Mouse (Mus musculus): ENCODE data around the gene Gba. TPM values are rescaled to one million over a fixed set of nuclear protein-coding genes. Genes with fewer than 3 reads are reported as not detected.
"Not testable (repeated sequence)": the region's sequence is repeated elsewhere in the genome, so short reads cannot be mapped to it uniquely, and the experiment has no call there.

The Gba gene
- polyA plus RNA-seq (2012; rRNA removed): 69.2 and 69.8 TPM in 2 replicates

DNA sequence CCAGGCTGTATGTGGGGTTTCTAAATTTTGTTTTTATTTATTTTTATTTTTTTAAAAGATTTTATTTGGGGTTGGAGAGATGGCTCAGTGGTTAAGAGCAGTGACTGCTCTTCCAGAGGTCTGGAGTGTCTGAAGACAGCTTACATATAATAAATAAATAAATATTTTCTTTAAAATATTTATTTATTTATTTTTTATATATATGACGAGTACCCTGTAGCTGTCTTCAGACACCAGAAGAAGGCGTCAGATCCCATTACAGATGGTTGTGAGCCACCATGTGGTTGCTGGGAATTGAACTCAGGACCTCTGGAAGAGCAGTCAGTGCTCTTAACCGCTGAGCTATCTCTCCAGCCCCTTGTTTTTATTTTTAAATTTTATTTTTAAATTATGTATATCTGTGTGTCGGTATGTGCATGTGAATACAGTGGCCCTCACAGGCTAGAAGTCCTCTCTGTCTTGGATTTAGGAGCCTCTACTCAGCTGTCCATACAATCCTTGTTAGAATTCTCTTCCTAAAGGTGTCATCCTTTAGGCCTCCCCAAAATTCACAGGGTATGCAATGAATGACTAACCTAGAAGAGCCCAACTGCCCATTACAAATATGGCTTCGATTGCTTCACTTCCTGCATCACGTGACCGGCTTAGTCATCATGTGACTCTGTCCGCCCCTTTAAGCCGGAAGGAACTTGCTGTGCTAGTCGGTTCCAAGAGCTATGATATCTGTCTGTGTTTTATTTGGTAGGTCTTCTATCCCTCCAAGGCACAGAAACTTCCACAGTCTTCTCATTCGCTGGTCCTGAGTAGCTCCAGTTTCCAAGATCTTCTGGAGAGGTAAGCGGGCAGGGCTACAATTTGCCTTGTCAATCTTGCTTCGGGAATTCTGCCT, at the start of gene Gba:
Gene Gba (plus strand): TSS at position 676 of the 889 bp plus-strand sequence.
- peak; percentile 86 to 89 for DNase-seq
- H3K27me3 ChIP-seq (ENCODE audit: control insufficient read depth, insufficient read depth, low read length): no peaks in the 10 kb centered on the region
- H3K27ac ChIP-seq (ENCODE audit: insufficient read depth, low read length): no peak within 1 kb of the TSS
- H3K4me3 ChIP-seq (replicated peaks; ENCODE audit: insufficient read depth, low read depth, low read length): peak within 1 kb of the TSS; percentile 72
- TF ChIP-seq CTCF (IDR thresholded peaks at IDR 0.05; ENCODE audit: borderline replicate concordance, insufficient read depth, low read depth, low read length) (no peak), POLR2A (IDR thresholded peaks at IDR 0.05; ENCODE audit: borderline replicate concordance, insufficient read depth, low read length) (peak; percentile 50; the same call in 1 of the 2 replicates)
- no peaks in the 10 kb centered on the region; the same call in 1 of the 2 replicates for H3K4me1 ChIP-seq (ENCODE audit: control insufficient read depth, insufficient read depth, low read length)
- 21% methylated on average over 13 of the region's 13 CpGs for WGBS

DNA sequence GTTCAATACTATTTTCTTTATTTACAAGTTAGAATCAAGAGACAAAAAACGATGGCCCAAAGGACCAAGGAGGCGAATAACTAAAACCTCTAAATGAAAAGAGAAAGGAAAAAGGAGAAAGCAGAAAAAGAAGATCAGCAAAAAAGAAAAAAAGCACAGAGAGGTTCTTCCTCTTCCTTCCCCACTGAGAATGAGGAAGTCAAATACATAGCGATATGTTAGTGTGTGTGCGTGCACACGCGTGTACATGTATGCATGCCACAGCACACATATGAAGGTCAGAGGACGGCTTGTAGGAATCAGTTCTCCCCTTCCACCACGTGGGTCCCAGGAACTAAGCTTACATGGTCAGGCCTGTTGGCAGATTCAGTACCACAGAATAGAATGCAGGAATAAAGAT, 45.8 kb upstream of the Gba start:
- WGBS: 90% methylated on average over 8 of the region's 8 CpGs
- peaks cover 5% of the 10 kb centered on the region; the same call in 1 of the 2 replicates for H3K4me1 ChIP-seq (ENCODE audit: control insufficient read depth, insufficient read depth, low read length)
- H3K27me3 ChIP-seq (ENCODE audit: control insufficient read depth, insufficient read depth, low read length): no peaks in the 10 kb centered on the region
- H3K4me3 ChIP-seq (replicated peaks; ENCODE audit: insufficient read depth, low read depth, low read length): no peak overlapping the region
- DNase-seq: no peak
- no peak overlapping the region for H3K27ac ChIP-seq (ENCODE audit: insufficient read depth, low read length)
- TF ChIP-seq CTCF (IDR thresholded peaks at IDR 0.05; ENCODE audit: borderline replicate concordance, insufficient read depth, low read depth, low read length) (no peak), POLR2A (IDR thresholded peaks at IDR 0.05; ENCODE audit: borderline replicate concordance, insufficient read depth, low read length) (no peak)

DNA sequence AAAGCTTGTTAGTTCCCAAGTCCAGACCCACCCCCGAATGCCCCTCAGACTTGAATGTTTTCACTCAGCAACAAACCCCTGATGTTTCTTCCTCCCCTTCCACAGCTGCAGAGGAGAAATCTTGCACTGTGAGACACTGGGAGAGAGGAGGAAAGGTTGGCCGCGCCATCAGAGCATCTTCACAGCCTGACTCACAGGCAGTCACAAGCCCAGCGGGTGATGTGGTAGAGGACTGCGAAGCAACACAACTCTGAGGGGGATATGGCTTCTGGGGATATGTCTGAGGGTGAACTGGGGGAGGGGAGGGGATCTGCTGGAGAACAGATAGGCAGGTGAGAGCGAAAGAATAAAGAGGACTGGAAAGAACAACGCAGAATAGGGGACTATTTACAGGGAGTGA, 44.1 kb upstream of the Gba start:
- DNase-seq: no peak
- Histone ChIP-seq H3K4me1 (ENCODE audit: control insufficient read depth, insufficient read depth, low read length) (peaks cover 6% of the 10 kb centered on the region; the same call in 1 of the 2 replicates), H3K27me3 (ENCODE audit: control insufficient read depth, insufficient read depth, low read length) (no peaks in the 10 kb centered on the region), H3K27ac (ENCODE audit: insufficient read depth, low read length) (no peak overlapping the region), H3K4me3 (replicated peaks; ENCODE audit: insufficient read depth, low read depth, low read length) (peak overlapping the region; percentile 65)
- no peak for TF ChIP-seq CTCF (IDR thresholded peaks at IDR 0.05; ENCODE audit: borderline replicate concordance, insufficient read depth, low read depth, low read length)
- 36% methylated on average over 7 of the region's 7 CpGs for WGBS

DNA sequence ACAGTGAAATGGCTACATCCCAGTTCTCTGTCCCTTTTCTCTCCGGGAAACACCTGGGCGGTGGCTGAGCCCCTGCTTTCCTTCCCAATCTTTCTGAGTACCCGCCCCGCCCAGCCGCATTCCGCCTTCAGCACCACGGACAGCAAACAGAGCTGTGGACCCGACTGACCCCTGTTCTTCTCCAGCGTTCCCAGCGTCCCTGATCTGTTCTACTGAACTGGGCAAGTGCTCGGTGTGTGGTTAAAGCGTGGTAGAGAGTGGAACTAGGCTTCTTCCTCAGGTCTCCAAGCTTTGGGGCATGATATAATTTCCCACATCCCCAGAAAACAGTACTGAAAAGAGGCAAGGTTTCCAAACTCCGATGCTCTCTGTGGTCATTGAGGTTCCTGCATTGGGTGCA, 43.5 kb upstream of the Gba start:
- Histone ChIP-seq H3K4me3 (replicated peaks; ENCODE audit: insufficient read depth, low read depth, low read length) (peak overlapping the region; percentile 65), H3K27me3 (ENCODE audit: control insufficient read depth, insufficient read depth, low read length) (no peaks in the 10 kb centered on the region), H3K27ac (ENCODE audit: insufficient read depth, low read length) (no peak overlapping the region), H3K4me1 (ENCODE audit: control insufficient read depth, insufficient read depth, low read length) (peaks cover 8% of the 10 kb centered on the region; the same call in 1 of the 2 replicates)
- no peak for DNase-seq
- TF ChIP-seq POLR2A (IDR thresholded peaks at IDR 0.05; ENCODE audit: borderline replicate concordance, insufficient read depth, low read length): no peak
- 6% methylated on average over 13 of the region's 13 CpGs for WGBS

DNA sequence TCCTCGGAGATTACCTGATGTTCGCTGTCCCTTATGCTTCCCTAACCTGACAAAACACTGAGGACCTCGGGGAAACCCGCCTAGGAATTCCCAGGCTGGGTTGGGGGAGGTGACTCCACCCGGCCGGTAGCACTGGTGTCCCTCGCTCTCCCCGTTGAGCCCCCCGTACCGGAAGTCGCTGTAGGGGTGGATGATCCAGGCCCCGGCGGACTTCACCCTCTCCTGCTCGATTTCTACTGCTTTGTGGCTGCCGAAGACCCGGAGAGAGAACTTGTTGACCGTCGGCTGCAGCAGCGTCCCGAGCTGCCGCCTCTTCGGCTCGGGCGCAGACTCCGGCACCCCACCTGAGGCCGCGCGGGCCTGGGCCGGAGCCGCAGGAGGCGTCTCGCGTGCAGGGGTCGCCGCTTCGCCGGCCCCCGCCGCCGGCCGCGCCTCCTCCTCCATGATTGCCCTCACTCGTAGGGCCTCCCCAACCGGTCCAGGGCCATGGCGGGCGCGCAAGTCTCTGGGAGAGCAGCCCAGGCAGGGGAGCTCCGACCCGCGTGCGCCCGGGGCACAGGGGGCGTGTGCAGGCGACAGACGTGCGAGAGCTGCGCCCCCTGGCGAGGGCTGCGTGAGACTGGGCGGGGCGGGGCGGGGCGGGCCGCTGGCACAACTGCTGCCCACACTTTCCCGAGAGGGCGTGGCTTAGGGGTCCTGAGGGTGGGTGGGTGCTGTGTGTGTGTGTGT, 42.9 kb upstream of the Gba start, which contains the start of gene Hcn3:
Gene Hcn3 (minus strand): TSS at position 581 of the 729 bp plus-strand sequence.
- no peak for TF ChIP-seq POLR2A (IDR thresholded peaks at IDR 0.05; ENCODE audit: borderline replicate concordance, insufficient read depth, low read length)
- peak; percentile 35; the same call in 1 of the 2 replicates for TF ChIP-seq CTCF (IDR thresholded peaks at IDR 0.05; ENCODE audit: borderline replicate concordance, insufficient read depth, low read depth, low read length)
- peak within 1 kb of the TSS; percentile 65 for H3K4me3 ChIP-seq (replicated peaks; ENCODE audit: insufficient read depth, low read depth, low read length)
- no peaks in the 10 kb centered on the region for H3K27me3 ChIP-seq (ENCODE audit: control insufficient read depth, insufficient read depth, low read length)
- peaks cover 8% of the 10 kb centered on the region; the same call in 1 of the 2 replicates for H3K4me1 ChIP-seq (ENCODE audit: control insufficient read depth, insufficient read depth, low read length)
- peak; percentile 56 to 68 for DNase-seq
- H3K27ac ChIP-seq (ENCODE audit: insufficient read depth, low read length): no peak within 1 kb of the TSS
- under 1% methylated on average over 66 of the region's 66 CpGs for WGBS

DNA sequence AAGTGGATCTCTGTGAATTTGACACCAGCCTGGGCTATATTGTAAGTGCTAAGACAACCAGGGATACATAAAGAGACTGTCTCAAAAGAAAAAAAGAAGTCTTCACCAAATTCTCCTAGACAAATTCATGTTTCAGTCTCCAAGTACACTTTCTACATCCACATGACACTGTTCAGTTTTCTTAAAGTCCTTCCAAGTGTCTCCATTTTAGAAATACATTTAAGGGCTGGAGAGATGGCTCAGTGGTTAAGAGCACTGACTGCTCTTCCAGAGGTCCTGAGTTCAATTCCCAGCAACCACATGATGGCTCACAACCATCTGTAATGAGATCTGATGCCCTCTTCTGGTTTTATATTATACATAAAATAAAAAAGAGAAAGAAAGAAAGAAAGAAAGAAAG, 41.5 kb upstream of the Gba start:
- H3K4me3 ChIP-seq (replicated peaks; ENCODE audit: insufficient read depth, low read depth, low read length); H3K27ac ChIP-seq (ENCODE audit: insufficient read depth, low read length); DNase-seq; H3K27me3 ChIP-seq (ENCODE audit: control insufficient read depth, insufficient read depth, low read length); H3K4me1 ChIP-seq (ENCODE audit: control insufficient read depth, insufficient read depth, low read length): not testable (repeated sequence)

DNA sequence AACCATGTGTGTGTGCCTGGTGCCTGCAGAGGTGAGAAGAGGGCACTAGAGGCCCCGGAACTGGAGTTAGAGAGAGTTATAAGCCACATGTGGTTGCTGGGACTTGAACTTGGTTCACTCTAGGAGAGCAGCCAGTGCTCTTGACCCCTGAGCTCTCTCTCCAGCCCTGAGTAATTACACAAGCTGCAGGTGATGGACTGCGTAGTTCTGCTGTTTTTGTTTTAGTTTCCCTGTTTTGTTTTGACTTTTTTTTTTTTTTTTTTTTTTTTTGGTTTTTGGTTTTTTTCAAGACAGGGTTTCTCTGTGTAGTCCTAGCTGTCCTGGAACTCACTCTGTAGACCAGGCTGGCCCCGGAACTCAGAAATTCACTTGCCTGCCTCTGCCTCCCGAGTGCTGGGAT, 40.9 kb upstream of the Gba start:
- DNase-seq: no peak
- H3K27me3 ChIP-seq (ENCODE audit: control insufficient read depth, insufficient read depth, low read length): no peaks in the 10 kb centered on the region
- H3K27ac ChIP-seq (ENCODE audit: insufficient read depth, low read length): no peak overlapping the region
- TF ChIP-seq POLR2A (IDR thresholded peaks at IDR 0.05; ENCODE audit: borderline replicate concordance, insufficient read depth, low read length) (no peak), CTCF (IDR thresholded peaks at IDR 0.05; ENCODE audit: borderline replicate concordance, insufficient read depth, low read depth, low read length) (no peak)
- no peak overlapping the region for H3K4me3 ChIP-seq (replicated peaks; ENCODE audit: insufficient read depth, low read depth, low read length)
- WGBS: 88% methylated on average over 4 of the region's 4 CpGs
- peaks cover 8% of the 10 kb centered on the region; the same call in 1 of the 2 replicates for H3K4me1 ChIP-seq (ENCODE audit: control insufficient read depth, insufficient read depth, low read length)

DNA sequence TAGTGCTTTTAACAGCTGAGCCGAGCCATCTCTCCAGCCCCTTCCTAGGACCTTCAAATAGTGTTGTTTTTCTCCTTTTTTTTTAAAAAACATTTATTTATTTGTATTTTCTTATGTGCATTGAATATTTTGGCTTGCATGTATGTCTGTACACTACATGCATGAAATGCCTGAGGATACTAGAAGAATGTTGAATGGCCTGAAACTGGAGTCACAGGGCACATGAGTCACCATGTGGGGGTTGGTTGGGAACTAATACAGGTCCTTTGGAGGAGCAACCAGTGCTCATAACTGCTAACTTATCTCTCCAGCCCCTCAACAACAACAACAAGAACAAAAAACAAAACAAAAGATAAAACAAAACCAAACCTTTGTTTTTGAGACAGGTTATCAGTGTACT, 39.6 kb upstream of the Gba start:
- no peak overlapping the region for H3K4me3 ChIP-seq (replicated peaks; ENCODE audit: insufficient read depth, low read depth, low read length)
- H3K27ac ChIP-seq (ENCODE audit: insufficient read depth, low read length): no peak overlapping the region
- TF ChIP-seq POLR2A (IDR thresholded peaks at IDR 0.05; ENCODE audit: borderline replicate concordance, insufficient read depth, low read length): no peak
- no peak for TF ChIP-seq CTCF (IDR thresholded peaks at IDR 0.05; ENCODE audit: borderline replicate concordance, insufficient read depth, low read depth, low read length)
- no peaks in the 10 kb centered on the region for H3K27me3 ChIP-seq (ENCODE audit: control insufficient read depth, insufficient read depth, low read length)
- WGBS: 80% methylated on average over 1 of the region's 1 CpGs
- DNase-seq: no peak
- H3K4me1 ChIP-seq (ENCODE audit: control insufficient read depth, insufficient read depth, low read length): peaks cover 8% of the 10 kb centered on the region; the same call in 1 of the 2 replicates

Data from cerebellum, adult 2 months (tissue).